Mouse (Mus musculus) brown adipose tissue, adult 24 weeks (tissue): ENCODE results near the gene Iffo2. TPM values are rescaled to one million over a fixed set of nuclear protein-coding genes. Genes with fewer than 3 reads are reported as not detected.

Experiments
- H3K27ac ChIP-seq: fragments of 200-500 bp; replicated peaks from 2 replicates; pipeline ENCODE4 v1.5.1; 2012; ENCODE audit warnings: low read depth, mild to moderate bottlenecking, low read length
- H3K4me1 ChIP-seq: fragments of 200-500 bp; 2 replicates; pipeline ENCODE4 v1.6.1; 2012; ENCODE audit warnings: low read length, mixed read lengths; ENCODE audit not compliant: control insufficient read depth, insufficient read depth, insufficient read length
- H3K4me3 ChIP-seq: fragments of 200-500 bp; 2 replicates; pipeline ENCODE4 v1.5.1; 2012; ENCODE audit warnings: low read depth, mild to moderate bottlenecking, low read length, moderate library complexity; ENCODE audit not compliant: insufficient read depth
- polyA plus RNA-seq: library from polyadenylated mRNA; stranded (reverse); fragments of >200 nt; gene quantifications from 2 replicates; pipeline ENCODE4 v1.2.4, GENCODE M21; 2012; ENCODE audit not compliant: missing spikeins, insufficient read depth, insufficient read length

The Iffo2 gene
- polyA plus RNA-seq, 1 experiment, result 8.0 TPM

GRCm38 (mm10) chr4:139570756-139571155 is 40.4 kb downstream of the Iffo2 start:
- no peak overlapping the region for H3K4me3 ChIP-seq
- no peak overlapping the region for H3K27ac ChIP-seq
- no peaks in the 10 kb centered on the region for H3K4me1 ChIP-seq

- no peak overlapping the region for H3K27ac ChIP-seq
- H3K4me3 ChIP-seq, result no peak overlapping the region
- H3K4me1 ChIP-seq, result peaks cover 10% of the 10 kb centered on the region
Measured at GRCm38 (mm10) chr4:139572928-139573512, 42.7 kb downstream of the Iffo2 start.

GRCm38 (mm10) chr4:139574156-139574798 is 43.9 kb downstream of the Iffo2 start:
- Histone ChIP-seq H3K27ac (peak overlapping the region; percentile 29; the same call in 1 of the 2 replicates), H3K4me3 (peak overlapping the region; percentile 93), H3K4me1 (peaks cover 22% of the 10 kb centered on the region)

- peak overlapping the region; percentile 56 for H3K27ac ChIP-seq
- peak overlapping the region; percentile 93 for H3K4me3 ChIP-seq
- H3K4me1 ChIP-seq, result peaks cover 29% of the 10 kb centered on the region
Measured at GRCm38 (mm10) chr4:139574799-139575672, 44.7 kb downstream of the Iffo2 start.

GRCm38 (mm10) chr4:139575673-139576003 is 45.3 kb downstream of the Iffo2 start:
- Histone ChIP-seq H3K4me3 (peak overlapping the region; percentile 93), H3K27ac (peak overlapping the region; percentile 56), H3K4me1 (peaks cover 35% of the 10 kb centered on the region)

- H3K27ac ChIP-seq, result 0 out of 2 replicates have a peak overlapping the region, but pooled peaks have one; percentile 6
- peaks cover 40% of the 10 kb centered on the region for H3K4me1 ChIP-seq
- H3K4me3 ChIP-seq, result peak overlapping the region; percentile 93
Measured at GRCm38 (mm10) chr4:139576251-139576880, 46.0 kb downstream of the Iffo2 start.

- no peak overlapping the region for H3K27ac ChIP-seq
- peak overlapping the region; percentile 93 for H3K4me3 ChIP-seq
- H3K4me1 ChIP-seq, result peaks cover 46% of the 10 kb centered on the region
Measured at GRCm38 (mm10) chr4:139577006-139577405, 46.7 kb downstream of the Iffo2 start.

GRCm38 (mm10) chr4:139578389-139578788 is 48.0 kb downstream of the Iffo2 start:
- Histone ChIP-seq H3K4me3 (peak overlapping the region; percentile 42), H3K27ac (peak overlapping the region; percentile 58; the same call in 1 of the 2 replicates), H3K4me1 (peaks cover 60% of the 10 kb centered on the region)

- H3K4me1 ChIP-seq, result peaks cover 60% of the 10 kb centered on the region
- peak overlapping the region; percentile 42 for H3K4me3 ChIP-seq
- peak overlapping the region; percentile 58 for H3K27ac ChIP-seq
Measured at GRCm38 (mm10) chr4:139579003-139579402, 48.7 kb downstream of the Iffo2 start.

GRCm38 (mm10) chr4:139579466-139579865 is 49.1 kb downstream of the Iffo2 start:
- peak overlapping the region; percentile 58 for H3K27ac ChIP-seq
- peak overlapping the region; percentile 42; the same call in 1 of the 2 replicates for H3K4me3 ChIP-seq
- H3K4me1 ChIP-seq, result peaks cover 64% of the 10 kb centered on the region

GRCm38 (mm10) chr4:139580663-139581336 is 50.5 kb downstream of the Iffo2 start:
- H3K4me1 ChIP-seq, result peaks cover 76% of the 10 kb centered on the region
- H3K4me3 ChIP-seq, result peak overlapping the region; percentile 42
- peak overlapping the region; percentile 58 for H3K27ac ChIP-seq

- peak overlapping the region; percentile 58 for H3K27ac ChIP-seq
- H3K4me3 ChIP-seq, result peak overlapping the region; percentile 42
- peaks cover 79% of the 10 kb centered on the region for H3K4me1 ChIP-seq
Measured at GRCm38 (mm10) chr4:139581427-139582051, 51.2 kb downstream of the Iffo2 start.

GRCm38 (mm10) chr4:139582346-139582745 is 52.0 kb downstream of the Iffo2 start:
- Histone ChIP-seq H3K4me3 (no peak overlapping the region), H3K27ac (peak overlapping the region; percentile 44), H3K4me1 (peaks cover 81% of the 10 kb centered on the region)

GRCm38 (mm10) chr4:139582903-139583302 is 52.6 kb downstream of the Iffo2 start:
- peaks cover 86% of the 10 kb centered on the region for H3K4me1 ChIP-seq
- H3K27ac ChIP-seq, result peak overlapping the region; percentile 44
- no peak overlapping the region for H3K4me3 ChIP-seq
